8 mouse cellular contexts compared by ENCODE assay signal in the genomic region with DNA sequence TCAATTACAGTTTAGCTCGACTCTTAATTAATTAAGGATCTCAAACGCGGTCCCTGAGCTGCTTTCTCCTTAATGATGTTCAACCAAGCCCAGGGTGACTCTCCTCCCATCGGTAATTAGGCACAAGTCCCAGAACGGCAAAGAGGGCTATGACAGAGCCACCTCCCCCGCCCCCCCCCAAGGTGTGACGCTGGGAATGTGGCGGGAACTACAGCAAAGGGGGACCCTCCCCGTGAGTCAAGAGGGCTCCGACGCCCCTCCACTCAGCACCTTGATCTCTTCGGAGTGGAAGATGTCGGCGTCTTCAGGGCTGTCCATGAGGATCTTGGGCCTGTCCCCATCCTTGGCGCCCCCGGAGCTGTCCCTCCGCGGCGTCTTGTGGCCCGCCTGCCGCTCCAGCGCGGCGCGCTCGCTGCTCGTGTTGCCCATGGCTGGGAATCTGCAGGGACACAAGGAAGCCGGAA. TPM values are rescaled to one million over a fixed set of nuclear protein-coding genes. Genes with fewer than 3 reads are reported as not detected.
DNase-seq lines count a peak whose midpoint lies in the region; ATAC-seq and TF ChIP-seq lines count a peak whose summit lies in the region.
"Had no signal": no experiment of that assay in that cellular context is flagged by ENCODE, and none has a peak within 500 bp of the region (broad histone marks: within the 10 kb centered on the region; RNA-seq: fewer than 3 reads in every experiment).

No protein-coding gene starts in this region.

- ATAC-seq in lung, embryonic 14.5 days (ENCODE audit: insufficient read depth): peak; percentile 68
- peak; percentile 66 for ATAC-seq in embryonic facial prominence, embryonic 13.5 days (ENCODE audit: insufficient number of reproducible peaks, insufficient read depth, low FRiP score, low TSS enrichment, low read depth)
- peak; percentile 51; the same call in 1 of the 2 replicates for ATAC-seq in kidney, postnatal 0 days (replicated peaks; ENCODE audit: low FRiP score, low read depth)
- peak; percentile 80 for ATAC-seq in neural tube, embryonic 13.5 days (ENCODE audit: low read depth)

- peaks cover 35% of the 10 kb centered on the region for H3K36me3 ChIP-seq in lung, embryonic 14.5 days (ENCODE audit: insufficient read depth)
- H3K36me3 ChIP-seq in embryonic facial prominence, embryonic 13.5 days: peaks cover 35% of the 10 kb centered on the region
- H3K36me3 ChIP-seq in kidney, postnatal 0 days (ENCODE audit: insufficient read depth, low read length): peaks cover 23% of the 10 kb centered on the region
- peaks cover 36% of the 10 kb centered on the region for H3K36me3 ChIP-seq in neural tube, embryonic 13.5 days

- peak overlapping the region; percentile 86 for H3K27ac ChIP-seq in lung, embryonic 14.5 days (ENCODE audit: low read depth)
- H3K27ac ChIP-seq in embryonic facial prominence, embryonic 13.5 days: peak overlapping the region; percentile 86
- peak overlapping the region; percentile 94 for H3K27ac ChIP-seq in kidney, postnatal 0 days
- H3K27ac ChIP-seq in neural tube, embryonic 13.5 days (replicated peaks): peak overlapping the region; percentile 81

- under 1% methylated on average over 28 of the region's 28 CpGs for WGBS in lung, embryonic 14.5 days
- WGBS in embryonic facial prominence, embryonic 13.5 days: under 1% methylated on average over 28 of the region's 28 CpGs
- under 1% methylated on average over 27 of the region's 28 CpGs for WGBS in kidney, postnatal 0 days
- under 1% methylated on average over 27 of the region's 28 CpGs for WGBS in neural tube, embryonic 13.5 days

- peak overlapping the region; percentile 87 for H3K4me2 ChIP-seq in lung, embryonic 14.5 days
- H3K4me2 ChIP-seq in embryonic facial prominence, embryonic 13.5 days: peak overlapping the region; percentile 66
- H3K4me2 ChIP-seq in kidney, postnatal 0 days (ENCODE audit: low read length): peak overlapping the region; percentile 89
- H3K4me2 ChIP-seq in neural tube, embryonic 13.5 days: peak overlapping the region; percentile 91

- intact Hi-C loops in gastrocnemius, postnatal 36 days (cut with DNase I): loop anchor here (10.0 kb wide), 1 partner anchor 451 kb away; no protein-coding TSS in a partner anchor

- no peak for DNase-seq in lung, embryonic 14.5 days
- no peak for DNase-seq in lung, postnatal 10 days
- DNase-seq in kidney, postnatal 0 days (ENCODE audit: low spot score): no peak
- no peak for DNase-seq in layer of hippocampus, adult 11-12 months (ENCODE audit: low spot score)
- DNase-seq in gastrocnemius, postnatal 36 days: no peak

- H3K27me3 ChIP-seq in lung, embryonic 14.5 days (ENCODE audit: insufficient read depth, low read length): no peaks in the 10 kb centered on the region
- no peaks in the 10 kb centered on the region for H3K27me3 ChIP-seq in embryonic facial prominence, embryonic 13.5 days
- H3K27me3 ChIP-seq in kidney, postnatal 0 days (ENCODE audit: insufficient read depth, low read length): no peaks in the 10 kb centered on the region
- H3K27me3 ChIP-seq in neural tube, embryonic 13.5 days: no peaks in the 10 kb centered on the region

- no peaks in the 10 kb centered on the region for H3K9me3 ChIP-seq in lung, embryonic 14.5 days (ENCODE audit: low read depth, low read length)
- no peaks in the 10 kb centered on the region for H3K9me3 ChIP-seq in embryonic facial prominence, embryonic 13.5 days
- no peaks in the 10 kb centered on the region for H3K9me3 ChIP-seq in kidney, postnatal 0 days (replicated peaks; ENCODE audit: low read length)
- no peaks in the 10 kb centered on the region for H3K9me3 ChIP-seq in neural tube, embryonic 13.5 days

- peak overlapping the region; percentile 84 for H3K4me3 ChIP-seq in lung, embryonic 14.5 days (ENCODE audit: low read depth, low read length)
- peak overlapping the region; percentile 86 for H3K4me3 ChIP-seq in embryonic facial prominence, embryonic 13.5 days
- peak overlapping the region; percentile 72 for H3K4me3 ChIP-seq in kidney, postnatal 0 days (replicated peaks; ENCODE audit: low read depth, low read length)
- peak overlapping the region; percentile 92 for H3K4me3 ChIP-seq in neural tube, embryonic 13.5 days

- TF ChIP-seq CTCF in lung, embryonic 14.5 days (IDR thresholded peaks at IDR 0.05; ENCODE audit: low read depth): no peak
- no peak for TF ChIP-seq CTCF in kidney, postnatal 0 days (IDR thresholded peaks at IDR 0.05; ENCODE audit: low read depth)

- no peaks in the 10 kb centered on the region for H3K4me1 ChIP-seq in lung, embryonic 14.5 days (ENCODE audit: insufficient read depth)
- H3K4me1 ChIP-seq in embryonic facial prominence, embryonic 13.5 days: peaks cover 16% of the 10 kb centered on the region
- peaks cover 18% of the 10 kb centered on the region; the same call in 1 of the 2 replicates for H3K4me1 ChIP-seq in kidney, postnatal 0 days (replicated peaks; ENCODE audit: insufficient read depth, low read length)
- H3K4me1 ChIP-seq in neural tube, embryonic 13.5 days (replicated peaks): peaks cover 20% of the 10 kb centered on the region

- H3K9ac ChIP-seq in lung, embryonic 14.5 days: peak overlapping the region; percentile 87
- H3K9ac ChIP-seq in embryonic facial prominence, embryonic 13.5 days: peak overlapping the region; percentile 92
- H3K9ac ChIP-seq in kidney, postnatal 0 days (ENCODE audit: low read depth, low read length): peak overlapping the region; percentile 82
- H3K9ac ChIP-seq in neural tube, embryonic 13.5 days: peak overlapping the region; percentile 85

RNA-seq across cellular contexts. Expression of a gene that starts 0.5 kb away (rescaled TPM):
- 68.9 and 71.6 TPM in 2 replicates for polyA plus RNA-seq in lung, embryonic 14.5 days (2014; fragmentation: Nextera tagmentation; extraction: Ambion mirVana)
- polyA plus RNA-seq in embryonic facial prominence, embryonic 13.5 days (2015; fragmentation: Nextera tagmentation; extraction: Ambion mirVana): 67.1 and 73.7 TPM in 2 replicates
- 79.0 and 83.3 TPM in 2 replicates for polyA plus RNA-seq in kidney, postnatal 0 days (2015; fragmentation: Nextera tagmentation; extraction: Ambion mirVana)
- 45.9 and 49.4 TPM in 2 replicates for polyA plus RNA-seq in neural tube, embryonic 13.5 days (2015; fragmentation: Nextera tagmentation; extraction: Ambion mirVana)
- total RNA-seq in gastrocnemius, postnatal 36 days (2021): 10 to 100 TPM in 1 of 2 experiments, 1 to 10 TPM in 1; 9.5 to 12.6 TPM

RNA-seq across cellular contexts. Expression of a gene that starts 59.2 kb away (rescaled TPM):
- polyA plus RNA-seq in lung, embryonic 14.5 days (2014; fragmentation: Nextera tagmentation; extraction: Ambion mirVana): 0.14 and 0.16 TPM in 2 replicates
- not detected in 2 replicates for polyA plus RNA-seq in embryonic facial prominence, embryonic 13.5 days (2015; fragmentation: Nextera tagmentation; extraction: Ambion mirVana)
- not detected in 2 replicates for polyA plus RNA-seq in kidney, postnatal 0 days (2015; fragmentation: Nextera tagmentation; extraction: Ambion mirVana)
- not detected in 2 replicates for polyA plus RNA-seq in neural tube, embryonic 13.5 days (2015; fragmentation: Nextera tagmentation; extraction: Ambion mirVana)
- total RNA-seq in gastrocnemius, postnatal 36 days (2021): 100 to 1,000 TPM; 103 to 120 TPM
- total RNA-seq: neutrophil, adult 5-6 weeks had no signal
